Mouse (Mus musculus) ovary, adult 10 weeks (tissue): ENCODE results near the gene Olfr1437. TPM values are rescaled to one million over a fixed set of nuclear protein-coding genes. Genes with fewer than 3 reads are reported as not detected.

Experiments
- polyA plus RNA-seq: library from polyadenylated mRNA; stranded (reverse); fragments of 350-450 nt; fragmentation: Illumina TruSeq; extraction: RNeasy Lipid Tissue Mini Kit (QIAGEN cat#74804); gene quantifications from one replicate; pipeline ENCODE4 v1.2.3, GENCODE M21; 2014

The Olfr1437 gene
- not detected for polyA plus RNA-seq

GRCm38 (mm10) chr19:12325001-12325400 lies at the start of gene Olfr1437:
Olfr1437 (minus strand) TSS chr19:12325101.

GRCm38 (mm10) chr19:12335810-12336209 lies 10.9 kb upstream of the Olfr1437 start, which contains the start of gene Olfr1438-ps1:
Olfr1438-ps1 (minus strand) TSS chr19:12335910.

GRCm38 (mm10) chr19:12299030-12299429 lies 25.9 kb downstream of the Olfr1437 start, which contains the start of gene Olfr1436:
Olfr1436 (minus strand) TSS chr19:12299130.

GRCm38 (mm10) chr19:12279554-12279953 lies 45.3 kb downstream of the Olfr1437 start, which contains the start of gene Olfr1434:
Olfr1434 (plus strand) TSS chr19:12279854.

Other genes starting within 250 kb of the Olfr1437 start
- not detected for gene Olfr1425, start 247.4 kb downstream of the Olfr1437 start, polyA plus RNA-seq
- not detected for gene Olfr1426, start 233.1 kb downstream of the Olfr1437 start, polyA plus RNA-seq
- gene Olfr1427, start 221.8 kb downstream of the Olfr1437 start, polyA plus RNA-seq = not detected
- gene Olfr1428, start 209.2 kb downstream of the Olfr1437 start, polyA plus RNA-seq = not detected
- not detected for gene Olfr76, start 201.9 kb downstream of the Olfr1437 start, polyA plus RNA-seq
- gene Olfr1555-ps1, start 155.0 kb downstream of the Olfr1437 start, polyA plus RNA-seq = not detected
- gene Olfr1431, start 124.5 kb downstream of the Olfr1437 start, polyA plus RNA-seq = not detected
- gene Olfr1432, start 92.5 kb downstream of the Olfr1437 start, polyA plus RNA-seq = not detected
- gene Olfr262, start 83.4 kb downstream of the Olfr1437 start, polyA plus RNA-seq = not detected
- gene Olfr235, start 64.1 kb downstream of the Olfr1437 start, polyA plus RNA-seq = not detected
- gene Olfr1434, start 45.2 kb downstream of the Olfr1437 start, polyA plus RNA-seq = not detected
- gene Olfr1436, start 26.0 kb downstream of the Olfr1437 start, polyA plus RNA-seq = not detected
- gene Olfr1438-ps1, start 10.8 kb upstream of the Olfr1437 start, polyA plus RNA-seq = not detected
- gene Olfr1440, start 62.2 kb upstream of the Olfr1437 start, polyA plus RNA-seq = not detected
- gene Olfr1441, start 92.3 kb upstream of the Olfr1437 start, polyA plus RNA-seq = not detected
- not detected for gene Pfpl, start 102.8 kb upstream of the Olfr1437 start, polyA plus RNA-seq
- 117 TPM for gene Mpeg1, start 135.7 kb upstream of the Olfr1437 start, polyA plus RNA-seq
- gene Dtx4, start 176.4 kb upstream of the Olfr1437 start, polyA plus RNA-seq = 65.7 TPM
- 36.6 TPM for gene Fam111a, start 220.6 kb upstream of the Olfr1437 start, polyA plus RNA-seq